Mouse (Mus musculus) CH12.LX (cell line): ENCODE measurements around the gene Becn1.

Experiments used
- CTCF ChIP-seq, 2 experiments: IDR thresholded peaks in 1 of 2; conservative IDR thresholded peaks in 1 of 2; 2 replicates each; pipeline ENCODE4 v1.5.1; 2011 to 2012; ENCODE audit warnings: low read depth in 2 of 2, low read length in 2 of 2, improper control_type of control experiment in 1 of 2, inconsistent platforms in 1 of 2, mild to moderate bottlenecking in 1 of 2, moderate library complexity in 1 of 2
- EP300 ChIP-seq: IDR thresholded peaks from 2 replicates; pipeline ENCODE4 v1.6.1; 2011; ENCODE audit warnings: low read length, improper control_type of control experiment
- HCFC1 ChIP-seq: IDR thresholded peaks from 2 replicates; pipeline ENCODE4 v1.6.1; 2012; ENCODE audit warnings: low read depth, mild to moderate bottlenecking, inconsistent platforms, low read length, improper control_type of control experiment
- JUN ChIP-seq: IDR thresholded peaks from 2 replicates; pipeline ENCODE4 v1.6.1; 2011; ENCODE audit warnings: low read depth, mild to moderate bottlenecking, low read length, improper control_type of control experiment, moderate library complexity; ENCODE audit not compliant: insufficient read depth
- MAX ChIP-seq: IDR thresholded peaks from 2 replicates; pipeline ENCODE4 v1.6.1; 2011; ENCODE audit warnings: low read length, improper control_type of control experiment
- NRF1 ChIP-seq: IDR thresholded peaks from 2 replicates; pipeline ENCODE4 v1.6.1; 2014; ENCODE audit warnings: low read depth, mild to moderate bottlenecking, inconsistent platforms, low read length, improper control_type of control experiment, moderate library complexity
- POLR2A ChIP-seq: IDR thresholded peaks from 2 replicates; pipeline ENCODE4 v1.6.1; 2011; ENCODE audit warnings: low read depth, mild to moderate bottlenecking, improper control_type of control experiment, low read length
- RAD21 ChIP-seq: IDR thresholded peaks from 2 replicates; pipeline ENCODE4 v1.6.1; 2011; ENCODE audit warnings: low read depth, mild to moderate bottlenecking, low read length, improper control_type of control experiment, moderate library complexity
- USF1 ChIP-seq: IDR thresholded peaks from 2 replicates; pipeline ENCODE4 v1.6.1; 2014; ENCODE audit warnings: low read depth, mild to moderate bottlenecking, inconsistent platforms, low read length, improper control_type of control experiment
- ZMIZ1 ChIP-seq: IDR thresholded peaks from 2 replicates; pipeline ENCODE4 v1.6.1; 2012; ENCODE audit warnings: low read depth, mild to moderate bottlenecking, inconsistent platforms, low read length, improper control_type of control experiment

GRCm38 (mm10) chr11:101328941-101329635, 27.0 kb upstream of the Becn1 start:
- TF ChIP-seq POLR2A (no peak), MAX (no peak), EP300 (no peak), ZMIZ1 (no peak), HCFC1 (no peak), JUN (no peak), CTCF (conservative IDR thresholded peaks at IDR 0.05 in 1 of 2, IDR thresholded peaks at IDR 0.05 in 1 of 2; ENCODE audit: low read depth in 2 of 2, low read length in 2 of 2) (no peak), RAD21 (no peak), USF1 (no peak), NRF1 (no peak)
